Mouse (Mus musculus): Measurements from ENCODE around the gene Gm6034.
A peak's percentile ranks its signal among the peaks of the same experiment; 100 is the strongest.
"Not testable (repeated sequence)": the region's sequence is repeated elsewhere in the genome, so short reads cannot be mapped to it uniquely, and the experiment has no call there.

Gm6034 gene

GRCm38 (mm10) chr17:36081901-36082300, 39.1 kb downstream of the Gm6034 start:
- not testable (repeated sequence) for DNase-seq (ENCODE audit: low read depth in 2 of 2, low spot score in 2 of 2)

- DNase-seq (ENCODE audit: low read depth in 2 of 2, low spot score in 2 of 2) = peak in 1 of 2 experiments; percentile 16
Observed at GRCm38 (mm10) chr17:36082519-36083232, 39.9 kb downstream of the Gm6034 start.

GRCm38 (mm10) chr17:36083266-36083869, 40.6 kb downstream of the Gm6034 start:
- DNase-seq (ENCODE audit: low read depth in 2 of 2, low spot score in 2 of 2) = peak; percentile 20 to 40

GRCm38 (mm10) chr17:36083870-36084451, 41.2 kb downstream of the Gm6034 start:
- DNase-seq (ENCODE audit: low read depth in 2 of 2, low spot score in 2 of 2) = peak; percentile 17 to 32

- not testable (repeated sequence) for DNase-seq (ENCODE audit: low read depth in 2 of 2, low spot score in 2 of 2)
Observed at GRCm38 (mm10) chr17:36085976-36086375, 43.2 kb downstream of the Gm6034 start.

GRCm38 (mm10) chr17:36091933-36092332, 49.2 kb downstream of the Gm6034 start:
- DNase-seq (ENCODE audit: low read depth in 2 of 2, low spot score in 2 of 2) = not testable (repeated sequence)

GRCm38 (mm10) chr17:36092520-36092919, 49.8 kb downstream of the Gm6034 start:
- DNase-seq (ENCODE audit: low read depth in 2 of 2, low spot score in 2 of 2) = not testable (repeated sequence)

GRCm38 (mm10) chr17:36093936-36094335, 51.2 kb downstream of the Gm6034 start:
- no peak for DNase-seq (ENCODE audit: low read depth in 2 of 2, low spot score in 2 of 2)

- not testable (repeated sequence) for DNase-seq (ENCODE audit: low read depth in 2 of 2, low spot score in 2 of 2)
Observed at GRCm38 (mm10) chr17:36099603-36100002, 56.8 kb downstream of the Gm6034 start.

GRCm38 (mm10) chr17:36102091-36102490, 59.3 kb downstream of the Gm6034 start:
- DNase-seq (ENCODE audit: low read depth in 2 of 2, low spot score in 2 of 2) = not testable (repeated sequence)
